Mouse (Mus musculus) ES-E14 (cell line): Measurements from ENCODE around the gene Cdk7.

Experiments used
- HCFC1 ChIP-seq: IDR thresholded peaks from 2 replicates; pipeline ENCODE4 v1.6.1; 2012; ENCODE audit warnings: low read length, inconsistent platforms, borderline replicate concordance; ENCODE audit not compliant: insufficient read depth
- MAFK ChIP-seq: IDR thresholded peaks from 2 replicates; pipeline ENCODE4 v1.6.1; 2014; ENCODE audit warnings: mild to moderate bottlenecking, low read depth, low read length, inconsistent platforms; ENCODE audit not compliant: insufficient read depth
- ZC3H11A ChIP-seq: IDR thresholded peaks from 2 replicates; pipeline ENCODE4 v1.6.1; 2012; ENCODE audit warnings: low read depth, mild to moderate bottlenecking, inconsistent platforms, low read length, borderline replicate concordance
- ZNF384 ChIP-seq: IDR thresholded peaks from 2 replicates; pipeline ENCODE4 v1.6.1; 2012; ENCODE audit warnings: low read depth, low read length, inconsistent platforms

DNA sequence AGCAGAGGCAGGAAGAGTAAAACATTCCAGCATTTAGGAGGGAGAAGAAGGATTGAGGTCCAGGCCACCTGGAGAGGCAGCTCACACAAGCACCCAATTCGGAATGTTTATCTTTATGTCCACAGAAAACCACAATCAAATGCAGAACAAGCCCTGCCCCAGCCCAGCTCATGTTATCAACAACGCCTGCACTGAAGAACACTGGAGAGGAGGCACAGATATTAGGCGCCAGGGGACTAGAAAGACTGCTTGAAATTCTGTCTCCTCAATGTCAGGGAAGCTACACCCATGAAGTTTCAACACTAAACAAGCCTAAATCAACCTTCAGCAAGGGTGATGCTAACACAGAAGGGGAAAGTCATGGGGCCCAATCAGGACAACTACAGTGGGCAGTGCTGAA is 46.8 kb upstream of the Cdk7 start:
- no peak for TF ChIP-seq ZNF384
- no peak for TF ChIP-seq MAFK
- TF ChIP-seq ZC3H11A = no peak
- no peak for TF ChIP-seq HCFC1
